Mouse (Mus musculus) neural tube, embryonic 12.5 days (tissue): ENCODE measurements around the gene Cdc42ep5. TPM values are rescaled to one million over a fixed set of nuclear protein-coding genes. Genes with fewer than 3 reads are reported as not detected.
"Not testable (repeated sequence)": the region's sequence is repeated elsewhere in the genome, so short reads cannot be mapped to it uniquely, and the experiment has no call there.

ENCODE experiments used
- ATAC-seq: fragments of 200-750 bp; cut with Nextera tagmentation; 2 replicates; pipeline ENCODE4 v1.8.0; 2017; ENCODE audit warnings: low read depth, mild to moderate bottlenecking, moderate TSS enrichment, moderate library complexity; ENCODE audit not compliant: low FRiP score
- H3K27ac ChIP-seq: fragments of 300-500 bp; sonication (generic); 2 replicates; pipeline ENCODE4 v1.5.1; 2016
- H3K27me3 ChIP-seq: fragments of 300-500 bp; sonication (generic); replicated peaks from 2 replicates; pipeline ENCODE4 v1.6.1; 2016; ENCODE audit warnings: mild to moderate bottlenecking
- H3K36me3 ChIP-seq: fragments of 300-500 bp; sonication (generic); 2 replicates; pipeline ENCODE4 v1.6.1; 2016; ENCODE audit warnings: mild to moderate bottlenecking
- H3K4me1 ChIP-seq: fragments of 300-500 bp; sonication (generic); 2 replicates; pipeline ENCODE4 v1.6.1; 2016
- H3K4me2 ChIP-seq: fragments of 300-500 bp; sonication (generic); replicated peaks from 2 replicates; pipeline ENCODE4 v1.6.1; 2016; ENCODE audit warnings: mild to moderate bottlenecking
- H3K4me3 ChIP-seq: fragments of 300-500 bp; sonication (generic); 2 replicates; pipeline ENCODE4 v1.5.1; 2016
- H3K9ac ChIP-seq: fragments of 300-500 bp; sonication (generic); 2 replicates; pipeline ENCODE4 v1.6.1; 2016; ENCODE audit warnings: mild to moderate bottlenecking
- H3K9me3 ChIP-seq: fragments of 300-500 bp; sonication (generic); 2 replicates; pipeline ENCODE4 v1.6.1; 2016; ENCODE audit warnings: mild to moderate bottlenecking
- WGBS: fragments of 180-500 bp; shearing (Covaris S2); methylation state at CpG from one replicate; pipeline ENCODE4 v1.1.7; 2016; 5-methylcytosine and 5-hydroxymethylcytosine counted together
- polyA plus RNA-seq: library from polyadenylated mRNA; unstranded; fragments of >200 nt; fragmentation: Nextera tagmentation; extraction: Ambion mirVana; gene quantifications from 2 replicates; pipeline ENCODE4 v1.2.1, GENCODE M21; 2016

Cdc42ep5 gene
- polyA plus RNA-seq = 14.1 and 14.2 TPM in 2 replicates

DNA sequence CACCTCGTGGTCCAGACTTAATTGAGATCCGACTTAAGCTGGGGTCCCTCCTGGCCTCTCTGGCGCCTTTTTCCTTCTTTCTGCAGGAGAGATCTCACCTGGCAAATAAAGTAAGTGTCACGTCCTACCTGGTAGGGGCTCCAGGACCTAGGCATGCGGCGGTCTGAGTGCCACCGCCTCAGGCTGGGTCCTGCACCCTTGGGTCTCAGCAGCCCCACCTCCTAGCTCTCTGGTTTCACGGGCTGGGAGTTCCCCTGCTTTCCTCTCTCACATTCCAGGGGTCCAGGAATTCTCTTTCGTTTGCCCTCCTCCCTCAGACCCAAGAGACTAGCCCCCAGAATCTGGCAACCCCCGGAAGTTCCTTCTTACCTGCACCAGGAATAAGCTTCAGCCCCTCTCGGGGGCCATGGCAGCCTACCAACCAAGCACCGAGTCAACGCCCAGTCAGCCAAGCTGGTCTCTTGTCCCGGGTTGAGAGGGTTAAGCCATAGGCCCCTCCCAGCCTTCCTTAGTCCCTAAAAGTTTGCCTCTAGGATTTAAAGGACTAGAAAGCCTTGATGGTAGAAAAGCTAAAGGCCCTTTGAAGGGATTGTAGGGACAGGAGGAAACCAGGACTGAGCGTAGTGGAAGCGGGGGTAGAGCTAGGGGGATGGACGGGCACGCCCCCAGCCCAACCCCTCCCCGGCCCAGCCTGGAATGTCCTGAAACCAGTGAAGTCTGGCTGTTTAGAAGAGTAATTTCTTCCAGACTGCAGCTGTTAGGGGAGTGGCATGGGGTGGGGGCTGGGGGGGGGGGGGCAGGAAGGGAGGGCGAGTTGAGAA, at the start of gene Cdc42ep5:
Gene Cdc42ep5 (minus strand): TSS at position 771 of the 821 bp plus-strand sequence.
- H3K9me3 ChIP-seq = no peaks in the 10 kb centered on the region
- H3K4me2 ChIP-seq = peak within 1 kb of the TSS; percentile 56
- peak; percentile 73 for ATAC-seq
- no peaks in the 10 kb centered on the region for H3K27me3 ChIP-seq
- 2% methylated on average over 19 of the region's 20 CpGs for WGBS
- H3K4me3 ChIP-seq = peak within 1 kb of the TSS; percentile 31
- no peak within 1 kb of the TSS for H3K27ac ChIP-seq
- H3K9ac ChIP-seq = peak within 1 kb of the TSS; percentile 51
- no peaks in the 10 kb centered on the region for H3K36me3 ChIP-seq
- peaks cover 11% of the 10 kb centered on the region for H3K4me1 ChIP-seq

GRCm38 (mm10) chr7:4213436-4213835, 48.8 kb upstream of the Cdc42ep5 start:
- H3K4me3 ChIP-seq, H3K27me3 ChIP-seq, H3K4me1 ChIP-seq, ATAC-seq, H3K9ac ChIP-seq, H3K36me3 ChIP-seq, H3K9me3 ChIP-seq, H3K27ac ChIP-seq, H3K4me2 ChIP-seq: not testable (repeated sequence)

GRCm38 (mm10) chr7:4208626-4209025, 44.0 kb upstream of the Cdc42ep5 start:
- no peak overlapping the region for H3K27ac ChIP-seq
- no peak overlapping the region for H3K4me3 ChIP-seq
- WGBS = 54% methylated on average over 2 of the region's 2 CpGs
- no peak overlapping the region for H3K9ac ChIP-seq
- no peaks in the 10 kb centered on the region for H3K36me3 ChIP-seq
- H3K4me2 ChIP-seq = no peak overlapping the region
- no peak for ATAC-seq
- no peaks in the 10 kb centered on the region for H3K4me1 ChIP-seq
- no peaks in the 10 kb centered on the region for H3K27me3 ChIP-seq
- peaks cover 3% of the 10 kb centered on the region; the same call in 1 of the 2 replicates for H3K9me3 ChIP-seq

- Histone ChIP-seq H3K9me3 (peaks cover 3% of the 10 kb centered on the region; the same call in 1 of the 2 replicates), H3K27me3 (no peaks in the 10 kb centered on the region), H3K4me3 (no peak overlapping the region), H3K27ac (no peak overlapping the region), H3K4me2 (no peak overlapping the region), H3K36me3 (no peaks in the 10 kb centered on the region), H3K9ac (no peak overlapping the region), H3K4me1 (no peaks in the 10 kb centered on the region)
- WGBS = 81% methylated on average over 1 of the region's 1 CpGs
- ATAC-seq = no peak
Observed at GRCm38 (mm10) chr7:4207126-4207525, 42.5 kb upstream of the Cdc42ep5 start.

DNA sequence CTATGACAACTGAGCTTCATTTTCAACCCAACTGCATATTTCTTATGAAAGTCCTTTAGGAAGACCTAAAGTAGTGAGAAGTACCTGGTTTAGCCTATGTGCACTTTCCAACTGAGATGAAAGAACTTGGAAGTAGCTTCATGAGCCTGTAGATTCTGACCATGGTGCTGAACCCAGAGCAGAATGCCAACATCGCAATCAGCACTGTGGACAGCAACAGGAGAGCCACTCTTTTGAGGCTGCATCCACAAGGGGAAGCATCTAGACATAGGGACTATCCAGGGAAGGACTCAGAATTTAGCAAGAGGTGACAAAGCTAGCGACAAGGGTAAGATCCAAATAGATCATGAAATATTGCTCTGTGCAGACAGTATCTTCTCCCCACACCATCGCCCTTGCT, 13.8 kb upstream of the Cdc42ep5 start:
- no peak for ATAC-seq
- WGBS = 46% methylated on average over 3 of the region's 3 CpGs
- H3K4me3 ChIP-seq = no peak overlapping the region

GRCm38 (mm10) chr7:4170193-4170938, 5.7 kb upstream of the Cdc42ep5 start:
- H3K9ac ChIP-seq = no peak overlapping the region
- no peaks in the 10 kb centered on the region for H3K27me3 ChIP-seq
- ATAC-seq = no peak
- no peak overlapping the region for H3K4me2 ChIP-seq
- no peak overlapping the region for H3K4me3 ChIP-seq
- no peaks in the 10 kb centered on the region for H3K4me1 ChIP-seq
- H3K27ac ChIP-seq = no peak overlapping the region
- no peaks in the 10 kb centered on the region for H3K9me3 ChIP-seq
- H3K36me3 ChIP-seq = no peaks in the 10 kb centered on the region
- WGBS = 84% methylated on average over 6 of the region's 6 CpGs

More for the DNA sequence above, 13.8 kb upstream of the Cdc42ep5 start:
- no peaks in the 10 kb centered on the region for H3K27me3 ChIP-seq
- no peaks in the 10 kb centered on the region for H3K9me3 ChIP-seq
- no peaks in the 10 kb centered on the region for H3K4me1 ChIP-seq
- no peak overlapping the region for H3K27ac ChIP-seq
- H3K9ac ChIP-seq = no peak overlapping the region
- no peaks in the 10 kb centered on the region for H3K36me3 ChIP-seq
- no peak overlapping the region for H3K4me2 ChIP-seq

- Histone ChIP-seq H3K36me3 (no peaks in the 10 kb centered on the region), H3K4me3 (no peak overlapping the region), H3K4me1 (peaks cover 11% of the 10 kb centered on the region), H3K27ac (no peak overlapping the region), H3K9me3 (no peaks in the 10 kb centered on the region), H3K9ac (no peak overlapping the region), H3K27me3 (no peaks in the 10 kb centered on the region), H3K4me2 (no peak overlapping the region)
- no peak for ATAC-seq
Observed at GRCm38 (mm10) chr7:4167098-4167497, 2.4 kb upstream of the Cdc42ep5 start.

GRCm38 (mm10) chr7:4165286-4165685, 626 bp upstream of the Cdc42ep5 start:
- no peak overlapping the region for H3K27ac ChIP-seq
- peaks cover 11% of the 10 kb centered on the region for H3K4me1 ChIP-seq
- H3K36me3 ChIP-seq = no peaks in the 10 kb centered on the region
- H3K9ac ChIP-seq = no peak overlapping the region
- ATAC-seq = 0 out of 2 replicates have a peak, but pooled peaks have one; percentile 11
- no peak overlapping the region for H3K4me3 ChIP-seq
- WGBS = 28% methylated on average over 3 of the region's 3 CpGs
- H3K4me2 ChIP-seq = peak overlapping the region; percentile 56; the same call in 1 of the 2 replicates
- no peaks in the 10 kb centered on the region for H3K27me3 ChIP-seq
- no peaks in the 10 kb centered on the region for H3K9me3 ChIP-seq

GRCm38 (mm10) chr7:4163571-4164072, 1.0 kb downstream of the Cdc42ep5 start:
- no peaks in the 10 kb centered on the region for H3K27me3 ChIP-seq
- H3K4me2 ChIP-seq = peak overlapping the region; percentile 56
- H3K36me3 ChIP-seq = no peaks in the 10 kb centered on the region
- H3K9me3 ChIP-seq = no peaks in the 10 kb centered on the region
- H3K4me1 ChIP-seq = peaks cover 11% of the 10 kb centered on the region
- peak; percentile 46 for ATAC-seq
- WGBS = under 1% methylated on average over 11 of the region's 11 CpGs
- no peak overlapping the region for H3K27ac ChIP-seq
- H3K4me3 ChIP-seq = peak overlapping the region; percentile 31
- 0 out of 2 replicates have a peak overlapping the region, but pooled peaks have one; percentile 51 for H3K9ac ChIP-seq

- H3K27ac ChIP-seq, H3K36me3 ChIP-seq, H3K27me3 ChIP-seq, H3K4me3 ChIP-seq, H3K4me2 ChIP-seq, H3K9me3 ChIP-seq, ATAC-seq, H3K9ac ChIP-seq: not testable (repeated sequence)
- WGBS = 96% methylated on average over 4 of the region's 4 CpGs
- peaks cover 11% of the 10 kb centered on the region for H3K4me1 ChIP-seq
Observed at GRCm38 (mm10) chr7:4161596-4161995, 3.1 kb downstream of the Cdc42ep5 start.

GRCm38 (mm10) chr7:4154976-4155375, 9.7 kb downstream of the Cdc42ep5 start:
- Histone ChIP-seq H3K9me3 (no peaks in the 10 kb centered on the region), H3K36me3 (no peaks in the 10 kb centered on the region), H3K9ac (no peak overlapping the region), H3K27me3 (peaks cover 31% of the 10 kb centered on the region), H3K4me1 (peaks cover 8% of the 10 kb centered on the region), H3K4me2 (no peak overlapping the region), H3K4me3 (no peak overlapping the region), H3K27ac (no peak overlapping the region)
- 39% methylated on average over 4 of the region's 4 CpGs for WGBS
- ATAC-seq = no peak

GRCm38 (mm10) chr7:4154356-4154755, 10.3 kb downstream of the Cdc42ep5 start:
- H3K27ac ChIP-seq = no peak overlapping the region
- no peak overlapping the region for H3K4me3 ChIP-seq
- ATAC-seq = no peak
- no peaks in the 10 kb centered on the region for H3K36me3 ChIP-seq
- peaks cover 31% of the 10 kb centered on the region for H3K27me3 ChIP-seq
- no peak overlapping the region for H3K9ac ChIP-seq
- 73% methylated on average over 5 of the region's 5 CpGs for WGBS
- peaks cover 11% of the 10 kb centered on the region for H3K4me1 ChIP-seq
- H3K9me3 ChIP-seq = no peaks in the 10 kb centered on the region
- H3K4me2 ChIP-seq = no peak overlapping the region
